Mouse (Mus musculus) ovary, adult 18-20 months (tissue): Measurements from ENCODE around the gene Lgals3bp.
A peak's percentile ranks its signal among the peaks of the same experiment; 100 is the strongest.
"Not testable (repeated sequence)": the region's sequence is repeated elsewhere in the genome, so short reads cannot be mapped to it uniquely, and the experiment has no call there.

Source experiments
- DNase-seq: peaks from one replicate; pipeline ENCODE4 v3.0.0; 2022; ENCODE audit warnings: low spot score, mixed read lengths

The Lgals3bp gene

GRCm38 (mm10) chr11:118400566-118400936, 1.3 kb downstream of the Lgals3bp start:
- no peak for DNase-seq

GRCm38 (mm10) chr11:118399891-118400565, 1.9 kb downstream of the Lgals3bp start:
- no peak for DNase-seq

- DNase-seq, result no peak
Measured at GRCm38 (mm10) chr11:118397806-118398530, 3.9 kb downstream of the Lgals3bp start.

GRCm38 (mm10) chr11:118394538-118394937, 7.4 kb downstream of the Lgals3bp start:
- no peak for DNase-seq

GRCm38 (mm10) chr11:118393991-118394390, 7.9 kb downstream of the Lgals3bp start:
- no peak for DNase-seq

GRCm38 (mm10) chr11:118387816-118388215, 14.1 kb downstream of the Lgals3bp start:
- not testable (repeated sequence) for DNase-seq

GRCm38 (mm10) chr11:118379251-118380009, 22.5 kb downstream of the Lgals3bp start:
- peak; percentile 71 for DNase-seq

- no peak for DNase-seq
Measured at GRCm38 (mm10) chr11:118378656-118379055, 23.2 kb downstream of the Lgals3bp start.

- DNase-seq, result not testable (repeated sequence)
Measured at GRCm38 (mm10) chr11:118376323-118376722, 25.6 kb downstream of the Lgals3bp start.

- DNase-seq, result peak; percentile 62
Measured at GRCm38 (mm10) chr11:118375881-118376280, 26.0 kb downstream of the Lgals3bp start.

GRCm38 (mm10) chr11:118375461-118375860, 26.4 kb downstream of the Lgals3bp start:
- no peak for DNase-seq

GRCm38 (mm10) chr11:118375006-118375405, 26.9 kb downstream of the Lgals3bp start:
- no peak for DNase-seq

- DNase-seq, result no peak
Measured at GRCm38 (mm10) chr11:118374506-118374905, 27.4 kb downstream of the Lgals3bp start.

- DNase-seq, result no peak
Measured at GRCm38 (mm10) chr11:118372641-118373040, 29.3 kb downstream of the Lgals3bp start.

GRCm38 (mm10) chr11:118371876-118372275, 30.0 kb downstream of the Lgals3bp start:
- DNase-seq, result no peak

- no peak for DNase-seq
Measured at GRCm38 (mm10) chr11:118369657-118370056, 32.2 kb downstream of the Lgals3bp start.

GRCm38 (mm10) chr11:118369251-118369650, 32.6 kb downstream of the Lgals3bp start:
- no peak for DNase-seq

GRCm38 (mm10) chr11:118368330-118368729, 33.6 kb downstream of the Lgals3bp start:
- DNase-seq, result no peak

GRCm38 (mm10) chr11:118366559-118366958, 35.3 kb downstream of the Lgals3bp start:
- DNase-seq, result no peak

- no peak for DNase-seq
Measured at GRCm38 (mm10) chr11:118366108-118366507, 35.8 kb downstream of the Lgals3bp start.

- peak; percentile 38 for DNase-seq
Measured at GRCm38 (mm10) chr11:118365171-118365570, 36.7 kb downstream of the Lgals3bp start.

- DNase-seq, result no peak
Measured at GRCm38 (mm10) chr11:118364021-118364420, 37.9 kb downstream of the Lgals3bp start.
